Mouse (Mus musculus) cerebellum, postnatal 10 days (tissue): ENCODE measurements around the gene Tigar.

Experiments used
- DNase-seq, 2 experiments: peaks; one replicate each; pipeline ENCODE4 v3.0.0; 2021; ENCODE audit warnings: mixed read lengths in 2 of 2

Gene Tigar

DNA sequence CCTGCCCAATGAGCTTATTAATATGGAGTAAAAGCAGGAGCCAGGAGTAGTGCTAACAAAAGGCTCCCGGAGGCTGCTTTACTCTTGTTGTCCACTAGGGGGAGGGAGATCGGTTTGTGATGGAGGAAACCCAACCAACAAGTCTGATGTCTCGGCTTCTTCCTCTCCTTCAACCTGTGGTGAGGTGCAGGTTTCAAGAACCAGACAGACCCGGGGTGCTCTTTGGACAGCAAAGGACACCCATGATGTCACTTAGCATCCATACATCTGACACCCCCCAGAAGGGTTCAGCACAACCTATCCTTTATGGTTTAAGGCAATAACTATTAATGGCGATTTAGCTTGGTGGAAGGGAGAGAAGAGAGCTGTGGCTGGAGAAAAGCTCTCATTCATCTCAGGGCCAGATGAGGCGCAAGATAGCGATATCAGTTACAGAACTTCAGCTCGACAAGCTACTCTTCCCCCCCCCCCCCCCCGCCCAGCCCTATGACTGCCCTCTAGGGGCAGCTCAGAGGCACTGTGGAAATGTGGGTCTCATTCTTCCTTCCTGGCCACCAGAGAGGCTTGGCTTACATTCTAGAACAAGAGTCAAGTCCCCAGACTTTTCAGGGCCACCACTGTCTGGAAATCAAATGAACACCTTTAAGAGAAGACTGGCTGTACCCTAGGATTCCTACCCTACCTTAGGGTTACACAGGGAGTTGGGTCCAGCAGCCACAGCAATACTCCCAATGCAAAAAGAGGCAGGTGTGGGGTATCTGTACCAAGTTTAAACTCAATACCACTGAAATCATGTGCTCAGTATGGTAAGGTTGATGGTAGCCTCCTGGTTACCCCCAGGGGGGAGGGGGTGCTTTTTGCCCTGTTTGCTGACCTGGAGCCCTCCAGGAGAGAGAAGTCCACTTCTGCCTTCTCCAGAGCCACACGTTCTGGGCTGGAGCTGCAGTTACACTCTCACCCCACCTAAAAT lies 33.1 kb upstream of the Tigar start:
- DNase-seq: peak; percentile 77 to 83

DNA sequence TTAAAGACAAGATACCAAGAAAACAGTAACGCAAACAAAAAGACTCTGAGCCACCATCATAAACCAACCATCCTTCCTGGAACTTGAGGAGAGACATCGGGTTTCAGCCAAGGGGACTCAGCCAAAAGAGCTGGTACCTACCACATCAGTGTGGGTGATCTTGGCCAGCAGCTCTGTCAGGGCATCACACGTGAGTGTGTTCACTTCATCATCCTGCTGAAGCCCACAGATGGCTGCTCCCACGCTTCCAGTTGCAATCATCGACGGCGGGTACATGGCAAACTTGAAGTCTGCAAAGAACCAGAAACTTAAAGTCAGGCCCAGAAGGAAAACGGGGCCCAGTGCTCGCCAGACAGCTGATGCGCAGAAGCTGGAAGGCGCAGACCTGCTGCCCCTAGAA lies 29.6 kb upstream of the Tigar start:
- DNase-seq: no peak

DNA sequence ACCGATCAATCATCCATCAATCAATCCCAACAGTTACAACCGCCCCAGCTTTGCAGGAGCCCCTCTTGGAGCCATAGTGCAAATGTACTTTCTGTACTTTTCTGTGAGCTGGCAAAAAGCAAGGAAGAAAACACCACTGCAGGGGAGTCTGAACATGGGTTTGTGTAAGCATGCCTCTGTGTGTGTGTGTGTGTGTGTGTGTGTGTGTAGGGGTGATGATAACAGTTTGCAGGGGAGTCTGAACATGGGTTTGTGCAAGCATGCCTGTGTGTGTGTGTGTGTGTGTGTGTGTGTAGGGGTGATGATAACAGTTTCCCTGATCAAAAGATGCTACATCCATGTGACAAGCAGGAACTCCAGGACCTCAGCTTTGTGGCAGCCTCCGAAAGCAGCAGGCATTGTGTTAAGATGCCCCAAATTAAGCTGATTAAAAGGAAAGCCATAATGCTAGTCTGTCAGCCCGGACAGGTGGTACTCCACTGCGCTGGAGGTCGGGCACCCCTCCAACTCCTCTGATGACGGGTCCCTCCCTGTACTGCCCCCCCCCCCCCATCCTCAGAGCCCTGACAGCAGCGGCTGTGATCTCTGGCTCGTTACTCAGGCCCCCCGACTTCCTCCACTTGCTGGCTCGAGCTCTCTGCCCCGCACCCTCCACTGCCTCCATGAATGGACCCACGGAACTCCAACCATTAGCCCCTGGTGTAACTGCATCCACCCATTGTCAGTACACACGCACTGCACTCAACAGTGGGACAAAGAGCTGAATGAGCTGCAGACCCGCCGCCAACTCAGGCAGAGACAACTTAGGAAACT lies 24.3 kb upstream of the Tigar start:
- DNase-seq: peak; percentile 86 to 90

DNA sequence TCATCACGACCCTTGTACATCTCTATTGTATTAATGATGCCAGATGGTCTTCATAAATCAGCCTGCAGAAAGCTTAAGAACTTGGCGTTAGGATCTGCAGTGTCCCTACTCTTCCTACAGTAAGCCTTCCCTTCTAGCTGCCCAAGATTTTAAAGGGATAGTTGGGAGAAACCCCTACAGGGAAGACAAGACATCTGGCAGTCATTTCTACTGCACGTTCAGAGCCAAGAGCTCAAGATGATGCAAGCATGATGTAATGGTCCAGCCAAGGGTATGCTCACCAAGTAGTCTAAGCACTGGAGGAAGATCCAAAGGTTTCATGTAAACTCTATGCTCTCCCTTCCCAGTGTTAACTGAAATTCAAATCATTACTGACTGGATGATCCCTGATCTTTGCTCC lies 23.4 kb upstream of the Tigar start:
- DNase-seq: peak in 1 of 2 experiments; percentile 50

DNA sequence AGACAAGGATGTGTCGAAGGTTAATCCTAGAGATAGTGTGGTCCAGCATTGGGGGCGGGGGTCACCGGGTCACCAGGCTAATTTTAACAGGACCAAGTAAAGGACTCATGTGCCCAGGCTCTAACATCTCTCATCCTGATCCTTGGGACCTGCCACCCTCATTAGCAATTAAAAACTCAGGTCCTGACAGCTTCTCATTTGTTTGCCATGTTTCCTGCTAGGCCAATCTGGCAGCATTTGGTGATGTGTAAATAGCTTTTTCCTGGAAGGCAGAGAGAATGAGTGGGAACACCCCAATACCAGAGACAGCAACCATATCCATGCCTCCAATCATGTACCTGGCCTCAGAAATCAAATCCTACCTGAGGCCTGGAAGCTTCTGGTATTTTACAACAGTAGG lies 22.6 kb upstream of the Tigar start:
- peak; percentile 58 for DNase-seq

DNA sequence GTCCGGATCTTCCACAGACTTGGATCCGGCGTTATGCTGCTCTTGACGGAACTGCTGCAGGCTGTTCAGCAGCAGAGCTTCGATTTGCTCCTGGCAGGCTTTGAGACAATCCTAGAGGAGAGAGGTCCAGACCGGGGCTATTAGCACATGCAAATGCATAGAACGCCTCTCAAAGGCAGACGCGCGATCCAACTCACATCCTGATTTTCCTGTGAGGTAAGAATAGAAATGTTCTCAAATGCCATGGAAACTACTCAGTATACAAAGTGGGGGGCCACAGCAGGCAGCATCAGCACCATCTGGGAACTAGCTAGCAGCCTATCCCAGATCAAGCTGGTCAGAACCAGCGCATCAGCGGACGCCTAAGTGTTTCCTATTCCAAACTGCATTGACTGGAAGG lies 21.0 kb upstream of the Tigar start:
- DNase-seq: peak; percentile 67 to 74

DNA sequence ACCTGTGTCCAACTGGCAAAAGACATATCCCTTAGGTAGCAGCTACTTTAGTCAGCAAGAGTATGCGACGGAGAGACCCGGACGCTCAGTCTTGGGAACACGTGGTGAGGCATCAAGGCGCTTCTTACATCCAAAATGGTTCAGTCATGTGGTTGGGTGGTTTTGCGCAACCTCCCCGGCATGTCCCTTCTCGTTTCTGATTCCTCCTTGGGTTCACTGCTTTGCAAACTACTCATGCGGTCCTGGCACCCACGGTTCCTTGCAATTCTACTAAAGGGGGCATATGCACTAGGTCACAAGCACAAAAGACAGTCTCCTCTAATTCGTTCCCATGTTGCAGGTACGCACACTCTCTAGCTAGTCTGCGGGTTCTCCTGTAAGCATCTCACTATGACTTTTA lies 20.3 kb upstream of the Tigar start:
- no peak for DNase-seq

DNA sequence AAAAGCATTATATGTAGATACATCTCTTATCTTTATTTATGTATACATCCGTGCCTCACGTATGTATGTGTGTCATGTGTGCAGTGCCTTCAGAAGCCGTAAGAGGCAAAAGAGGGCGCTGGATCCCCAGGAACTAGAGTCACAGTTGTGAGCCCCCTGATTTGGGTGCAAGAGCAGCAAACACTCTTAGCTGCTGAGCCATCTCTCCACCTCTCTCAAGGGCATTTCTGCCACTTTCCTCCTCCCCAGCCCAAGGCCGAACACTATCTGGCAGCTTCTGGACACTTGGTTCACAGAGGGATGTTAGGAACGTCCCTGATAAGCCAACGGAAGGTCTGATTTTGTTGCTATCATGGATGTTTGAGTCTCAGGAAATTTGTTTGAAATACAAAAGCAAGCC lies 14.1 kb upstream of the Tigar start:
- DNase-seq: no peak

DNA sequence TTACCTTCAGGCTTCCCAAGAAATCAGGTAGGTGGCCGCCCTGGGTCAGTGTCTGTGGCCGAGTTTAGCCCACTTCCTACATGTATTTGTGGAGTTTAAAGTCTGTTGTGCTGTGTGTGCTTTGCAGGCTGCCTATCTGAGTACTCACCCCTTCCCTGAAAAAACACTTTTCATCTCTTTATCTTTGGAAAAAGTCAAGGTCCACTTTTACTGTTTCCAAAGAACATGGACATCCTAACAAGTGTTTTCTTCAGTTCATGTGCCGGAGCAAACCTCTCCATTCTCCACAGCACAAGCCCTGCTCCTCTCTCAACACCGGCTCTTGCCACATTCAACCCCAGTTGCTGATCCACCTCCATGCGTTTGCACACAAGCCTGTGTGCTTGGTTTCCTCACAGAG lies 13.6 kb upstream of the Tigar start:
- DNase-seq: no peak

DNA sequence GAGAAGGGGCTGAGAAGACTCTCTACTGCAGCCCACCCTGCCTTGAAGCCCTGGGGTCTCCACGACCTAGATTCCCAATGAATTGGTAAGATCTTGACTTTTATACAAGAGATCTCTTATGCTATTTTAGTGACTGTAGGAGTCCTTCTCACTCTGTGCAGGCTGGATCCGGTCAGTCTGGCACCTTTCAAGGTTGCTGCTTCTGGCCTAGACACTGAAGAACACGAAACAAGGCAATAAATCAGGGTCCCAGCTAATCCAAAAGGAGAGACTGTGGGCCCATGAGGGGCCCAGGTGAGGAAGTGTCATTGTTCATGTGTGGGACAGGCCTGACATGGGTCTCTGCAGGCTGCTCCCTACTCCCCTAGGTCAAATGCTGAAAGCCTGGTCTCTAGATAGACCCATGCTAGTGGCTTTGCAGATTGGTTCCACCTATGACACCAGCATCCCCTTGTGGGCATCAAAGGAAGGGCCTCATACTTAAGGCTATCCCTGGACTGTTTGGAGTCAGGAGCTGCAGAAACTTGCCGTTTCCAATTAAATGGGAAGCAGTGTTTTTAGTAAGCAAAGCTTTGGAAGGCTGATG lies 13.0 kb upstream of the Tigar start:
- DNase-seq: peak; percentile 65 to 71

DNA sequence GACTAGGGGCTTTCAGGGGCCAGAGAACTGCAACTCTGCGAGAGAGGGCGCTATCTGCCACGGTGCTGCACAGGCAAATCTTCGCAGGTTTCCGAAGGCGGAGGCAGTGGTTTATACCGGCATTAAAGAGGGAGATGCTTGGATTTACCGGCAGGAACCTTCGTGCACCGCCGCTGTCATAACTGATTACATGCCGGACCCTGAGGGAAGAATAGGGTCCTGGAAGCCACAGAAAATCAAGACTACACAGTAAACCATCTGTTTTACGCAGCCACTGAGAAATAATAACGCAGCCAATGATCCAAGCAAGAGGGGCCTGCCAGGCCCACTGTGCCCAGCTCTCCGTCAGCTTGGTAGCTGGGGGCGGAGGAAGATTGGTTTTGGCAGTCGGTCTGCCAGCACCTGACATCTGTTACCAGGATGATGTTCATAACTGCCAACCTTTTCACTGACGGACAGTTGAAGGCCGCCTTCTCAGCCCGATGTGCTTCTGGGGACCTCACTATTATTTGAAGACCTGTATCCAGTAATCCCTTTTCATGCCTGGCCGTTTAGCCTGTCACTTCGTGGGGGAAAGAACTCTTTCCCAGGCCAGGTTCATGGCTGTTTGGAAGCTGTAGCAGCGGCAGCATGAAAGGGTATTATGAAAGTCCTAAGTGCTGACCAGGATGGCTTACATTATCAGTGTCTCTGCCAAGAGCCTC lies 5.5 kb upstream of the Tigar start:
- DNase-seq: peak; percentile 85 to 90

DNA sequence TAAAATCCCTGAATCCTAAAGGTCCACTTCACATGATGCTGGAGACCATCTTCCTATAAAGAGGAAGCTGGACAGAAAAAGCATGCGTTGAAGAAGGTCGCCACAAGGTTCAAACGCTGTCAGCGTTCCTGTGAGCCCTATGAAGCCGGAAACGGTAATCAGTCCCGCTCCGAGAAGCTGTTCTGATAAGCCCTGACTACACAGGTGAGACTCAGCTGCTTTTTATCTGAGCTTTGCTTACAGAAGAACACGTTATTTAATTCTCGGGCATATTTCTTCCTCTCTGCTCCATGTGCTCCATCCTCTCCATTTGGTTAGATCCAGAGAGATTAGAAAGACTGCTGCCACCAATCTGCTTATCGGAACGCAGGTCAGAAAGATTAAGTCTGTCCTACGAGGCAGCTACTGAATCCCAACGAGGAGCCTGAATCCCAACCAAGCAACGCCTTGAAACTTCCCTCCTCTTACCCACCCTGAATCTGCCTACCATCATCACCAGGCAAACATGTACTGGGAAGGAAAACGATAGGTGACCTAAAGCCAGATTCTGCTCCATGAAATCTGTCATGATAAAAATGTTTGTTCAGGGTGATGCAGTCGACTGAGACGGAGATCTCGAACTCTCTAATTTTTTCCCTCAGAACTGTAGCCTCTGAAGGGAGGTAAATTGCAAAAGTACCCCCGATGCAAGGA lies 843 bp downstream of the Tigar start:
- DNase-seq: no peak

DNA sequence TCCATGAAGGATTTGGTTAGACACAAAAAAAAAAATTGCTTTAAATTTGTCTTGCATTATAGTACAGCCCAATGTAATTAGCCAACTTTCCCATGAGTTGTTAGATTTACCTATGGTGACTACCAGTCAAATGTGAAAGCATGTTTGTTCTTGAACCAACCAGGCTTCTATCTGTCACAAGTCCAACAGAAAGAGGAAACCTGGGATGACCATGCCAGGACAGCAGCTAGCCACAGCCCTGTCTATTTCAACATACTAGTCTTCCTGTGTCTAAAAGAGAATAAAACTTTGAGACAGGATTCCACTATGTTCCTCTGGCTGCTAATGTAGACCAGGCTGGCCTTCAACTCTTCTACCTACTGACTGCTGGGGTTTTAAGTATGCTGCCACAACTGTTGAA lies 1.9 kb downstream of the Tigar start:
- DNase-seq: no peak

DNA sequence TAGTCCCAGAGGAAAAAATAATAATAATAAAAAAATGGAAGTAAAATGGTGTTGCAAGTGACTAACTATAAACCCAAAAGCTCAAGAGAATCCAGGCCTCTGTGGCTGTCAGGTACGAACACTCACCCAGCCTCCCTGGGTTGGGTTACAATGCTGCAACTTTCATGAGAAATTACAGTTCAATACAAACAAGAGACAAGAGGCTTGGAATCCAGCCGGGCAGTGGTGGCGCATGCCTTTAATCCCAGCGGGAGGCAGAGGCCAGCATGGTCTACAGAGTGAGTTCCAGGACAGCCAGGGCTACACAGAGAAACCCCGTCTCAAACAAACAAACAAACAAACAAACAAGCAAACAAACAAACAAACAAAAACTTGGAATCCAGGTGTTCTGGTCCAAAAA lies 2.6 kb downstream of the Tigar start:
- peak; percentile 22 to 27 for DNase-seq

DNA sequence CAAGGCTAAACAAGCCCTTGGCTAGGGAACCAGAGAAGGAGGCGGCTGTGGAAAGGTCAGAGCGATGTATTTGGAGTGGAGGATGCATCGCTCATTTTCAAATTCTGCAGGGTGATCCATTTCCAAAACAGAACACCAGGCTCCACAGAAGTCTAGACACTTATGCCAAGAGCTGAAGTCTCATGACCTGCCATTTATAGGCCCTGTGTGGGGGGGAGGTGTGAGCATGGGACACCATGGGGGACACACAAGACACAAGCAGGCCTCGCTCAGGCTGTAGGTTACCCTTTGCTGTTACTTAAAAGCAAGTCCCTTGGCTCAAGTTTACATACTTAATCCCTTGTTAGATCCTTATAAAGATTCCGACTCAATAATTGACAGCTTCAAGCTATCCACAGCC lies 3.2 kb downstream of the Tigar start:
- DNase-seq: no peak

DNA sequence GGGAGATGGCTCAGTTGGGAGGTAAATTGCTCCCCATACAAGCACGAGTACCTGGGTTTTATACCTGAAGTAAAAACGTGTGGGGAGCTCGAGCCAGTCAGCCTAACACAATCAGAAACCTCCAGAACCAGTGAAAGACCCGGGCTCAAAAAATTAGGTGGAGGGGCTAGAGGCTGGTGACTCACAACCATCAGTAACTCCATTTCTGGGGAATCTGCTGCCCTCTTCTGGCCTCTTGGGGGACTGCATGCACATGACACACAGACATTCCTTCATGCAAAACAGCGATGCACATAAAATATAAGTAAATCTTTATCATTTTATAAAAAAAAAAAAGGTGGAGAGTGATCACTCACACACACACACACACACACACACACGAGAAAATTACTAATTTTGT lies 4.2 kb downstream of the Tigar start:
- peak; percentile 68 to 80 for DNase-seq

DNA sequence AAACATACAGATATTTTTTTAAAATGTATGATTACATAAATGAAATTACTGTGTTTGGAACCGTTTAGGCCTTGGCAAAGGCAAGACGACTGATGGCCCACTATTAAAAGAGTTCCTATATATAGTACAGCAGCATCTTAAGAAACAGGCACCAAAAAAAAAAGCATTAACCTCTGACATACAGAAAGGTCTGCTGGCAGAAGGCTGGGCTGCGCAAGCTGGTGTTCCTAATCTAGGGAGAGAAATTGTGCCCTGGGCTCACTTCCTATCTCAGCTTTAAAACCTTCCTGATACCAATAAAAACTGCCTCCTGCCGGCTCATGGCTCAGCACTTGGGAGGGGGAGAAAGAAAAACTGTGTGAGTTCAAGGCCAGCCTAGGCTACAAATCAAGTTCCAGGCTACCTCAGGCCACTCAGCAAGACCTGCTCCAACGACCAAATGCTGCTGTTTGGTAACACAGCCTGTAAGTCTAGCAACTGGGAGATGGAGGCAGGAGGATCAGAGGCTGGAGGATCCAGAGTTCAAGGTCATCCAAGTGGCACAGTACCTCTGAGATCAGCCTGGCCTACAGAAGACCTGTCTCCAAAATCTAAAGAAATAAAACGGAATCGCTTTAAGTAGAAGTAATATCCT lies 4.8 kb downstream of the Tigar start:
- no peak for DNase-seq

DNA sequence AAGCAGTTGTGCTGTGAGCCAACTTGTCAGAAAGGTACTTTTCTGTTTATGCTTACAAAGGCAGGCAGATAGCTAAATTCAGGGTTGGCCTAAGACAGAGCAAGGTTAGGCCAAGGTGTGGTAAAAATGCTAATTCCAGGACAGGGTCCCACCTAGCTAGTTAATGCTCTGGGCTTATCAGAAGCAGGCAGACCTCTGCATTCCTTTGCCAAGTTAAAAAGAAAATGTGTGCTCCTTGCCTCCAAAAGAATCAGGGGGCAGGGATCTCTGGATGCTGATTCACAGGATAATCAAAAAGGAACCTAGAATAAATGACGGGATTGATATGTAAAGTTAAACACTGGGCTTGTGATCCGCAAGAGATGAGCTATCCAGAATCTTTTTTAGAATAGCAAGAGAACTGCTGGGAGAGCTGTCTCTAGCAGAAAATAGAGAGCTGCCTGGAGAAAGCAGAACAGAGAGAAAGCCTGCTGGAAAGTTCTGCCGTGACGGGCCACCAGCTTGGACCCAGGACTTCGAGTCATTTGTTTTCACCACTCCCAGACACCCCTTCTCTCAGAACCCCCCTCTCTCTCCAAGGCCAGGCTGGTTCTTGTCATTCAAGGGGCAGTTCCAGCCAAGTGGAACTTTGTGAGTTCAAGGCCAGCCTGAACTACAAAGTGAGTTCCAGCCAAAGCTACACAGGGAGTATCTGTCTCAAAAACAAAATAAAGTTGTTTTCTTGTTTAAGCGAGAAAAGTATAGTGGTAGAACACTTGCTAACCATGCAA lies 5.7 kb downstream of the Tigar start:
- no peak for DNase-seq

DNA sequence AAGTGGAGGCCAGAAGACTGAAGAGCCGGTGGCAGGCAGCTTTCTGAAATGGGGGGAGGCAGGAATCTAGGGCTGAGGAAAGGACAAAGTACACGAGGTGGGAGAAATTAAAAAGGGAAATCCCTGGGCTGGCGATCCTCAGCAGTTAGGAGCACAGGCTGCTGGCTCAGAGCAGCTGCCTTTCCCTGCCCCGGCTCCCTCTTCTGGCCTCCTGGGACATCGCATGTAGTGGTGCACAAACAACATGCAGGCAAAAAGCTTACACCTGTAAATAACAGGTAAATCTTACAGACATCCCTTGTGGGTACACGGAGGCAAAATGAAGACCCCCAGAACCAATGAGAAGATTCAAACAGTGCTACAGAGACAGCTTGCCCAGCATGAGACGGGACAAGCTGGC lies 14.8 kb downstream of the Tigar start:
- peak; percentile 59 to 67 for DNase-seq

DNA sequence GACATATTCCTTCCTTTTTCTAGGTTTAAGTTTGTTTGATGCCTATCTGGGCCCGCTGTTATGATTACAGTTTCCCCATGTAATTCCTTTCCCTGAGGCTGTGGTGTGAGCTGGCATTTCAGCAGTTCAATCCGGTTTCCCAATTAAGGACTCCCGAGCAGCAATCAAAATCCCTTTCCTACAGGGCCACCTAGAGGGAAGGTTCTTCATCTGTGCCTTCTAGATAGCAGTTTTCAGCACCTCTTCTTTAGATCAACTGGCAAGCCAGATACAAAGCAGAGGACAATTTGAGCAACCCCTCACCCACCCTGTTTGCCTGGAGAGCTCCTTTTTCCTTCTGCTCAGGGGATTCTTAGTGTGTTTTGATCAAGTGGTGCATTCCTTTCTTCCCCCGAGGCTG lies 22.6 kb downstream of the Tigar start:
- DNase-seq: peak; percentile 76 to 84

DNA sequence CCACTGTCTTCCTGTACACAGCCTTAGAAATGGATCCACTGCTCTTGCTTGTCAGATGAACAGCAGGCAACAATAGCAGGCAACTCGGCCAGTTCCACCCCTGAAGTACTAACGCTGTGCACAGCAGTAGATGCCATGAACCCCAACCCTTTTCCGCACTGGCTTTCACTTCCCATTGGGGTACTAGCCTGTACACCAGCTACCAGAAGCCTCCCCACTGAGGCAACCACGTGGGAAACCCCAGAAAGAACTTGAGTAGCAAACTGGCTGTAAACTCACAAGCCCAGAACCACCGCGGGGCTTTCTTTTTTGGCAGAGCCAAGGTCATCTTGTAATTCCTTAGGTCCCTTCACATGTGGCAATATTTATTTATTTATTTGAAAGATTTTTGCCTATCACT lies 27.5 kb downstream of the Tigar start:
- no peak for DNase-seq
